Mouse (Mus musculus): ENCODE measurements around the gene Nrxn3. TPM values are rescaled to one million over a fixed set of nuclear protein-coding genes. Genes with fewer than 3 reads are reported as not detected.

The Nrxn3 gene
- polyA plus RNA-seq, 1 experiment from 2014 or later, result 94.1 TPM

DNA sequence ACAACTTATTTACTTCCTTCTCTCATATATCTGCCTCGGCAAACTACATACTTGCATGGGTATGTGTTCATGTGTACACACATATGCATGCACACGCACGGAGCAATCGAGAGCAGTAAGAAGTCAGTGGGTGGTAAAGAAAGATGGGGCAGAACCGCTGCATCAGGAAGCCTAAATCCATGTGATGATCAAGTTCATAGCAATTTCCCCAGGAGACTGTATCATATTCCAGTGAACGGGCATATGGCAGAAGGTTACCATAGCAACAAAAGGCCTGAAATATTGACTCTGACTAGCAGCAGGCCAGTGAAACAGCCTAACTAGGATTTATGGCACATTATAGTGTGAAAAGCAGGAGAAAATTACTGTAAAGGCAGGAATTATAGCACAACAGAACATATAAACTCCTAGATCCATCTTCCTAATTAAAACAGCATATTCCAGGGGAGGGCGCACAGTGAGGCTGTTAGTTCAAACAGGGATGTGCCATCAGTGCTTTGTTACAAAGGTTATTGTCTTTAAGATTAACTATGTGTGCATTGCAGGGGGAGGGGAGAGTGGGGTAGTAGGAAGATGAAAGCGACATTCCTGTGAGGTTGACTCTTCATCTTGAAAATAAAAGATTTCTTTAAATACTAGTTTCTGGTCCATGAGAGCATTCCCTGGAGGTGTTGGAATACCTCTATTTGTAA, 1195.6 kb downstream of the Nrxn3 start:
- no peak overlapping the region for H3K4me3 ChIP-seq
- peaks cover 8% of the 10 kb centered on the region for H3K4me1 ChIP-seq (replicated peaks)
- H3K27ac ChIP-seq (replicated peaks), result peak overlapping the region; percentile 39
- no peaks in the 10 kb centered on the region for H3K9me3 ChIP-seq
- ATAC-seq (ENCODE audit: low FRiP score, low read depth), result peak; percentile 85
- WGBS, result 38% methylated on average over 8 of the region's 8 CpGs
- H3K4me2 ChIP-seq, result no peak overlapping the region
- H3K27me3 ChIP-seq, result no peaks in the 10 kb centered on the region
- H3K9ac ChIP-seq, result no peak overlapping the region
- no peaks in the 10 kb centered on the region for H3K36me3 ChIP-seq

DNA sequence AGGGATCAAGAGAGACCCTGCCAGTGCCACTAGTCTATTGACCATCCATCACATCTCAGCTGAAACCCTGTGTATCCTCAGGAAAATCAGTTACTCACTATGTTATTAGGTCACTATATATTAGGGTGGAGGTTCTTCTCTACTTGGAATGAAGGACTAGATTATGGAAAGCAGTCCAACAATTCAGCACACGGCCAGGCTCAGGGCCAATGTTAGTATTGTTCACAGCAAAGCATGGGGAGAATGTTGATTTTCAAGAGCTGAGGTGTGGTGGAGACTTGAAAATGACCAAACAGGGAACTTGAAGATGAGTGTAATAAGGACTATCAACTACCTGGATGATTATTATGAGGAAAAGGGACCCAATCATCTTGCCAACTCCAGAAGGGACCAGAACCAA, 1209.7 kb downstream of the Nrxn3 start:
- no peak overlapping the region for H3K4me3 ChIP-seq
- no peak overlapping the region for H3K27ac ChIP-seq (replicated peaks)
- no peak overlapping the region for H3K9ac ChIP-seq
- H3K27me3 ChIP-seq, result no peaks in the 10 kb centered on the region
- H3K4me1 ChIP-seq (replicated peaks), result no peaks in the 10 kb centered on the region
- no peaks in the 10 kb centered on the region for H3K36me3 ChIP-seq
- ATAC-seq (ENCODE audit: low FRiP score, low read depth), result no peak
- no peaks in the 10 kb centered on the region for H3K9me3 ChIP-seq
- 86% methylated on average over 1 of the region's 1 CpGs for WGBS
- H3K4me2 ChIP-seq, result no peak overlapping the region

- Histone ChIP-seq H3K4me2 (no peak overlapping the region), H3K27ac (replicated peaks) (no peak overlapping the region), H3K9me3 (no peaks in the 10 kb centered on the region), H3K4me3 (no peak overlapping the region), H3K4me1 (replicated peaks) (no peaks in the 10 kb centered on the region), H3K36me3 (no peaks in the 10 kb centered on the region), H3K27me3 (no peaks in the 10 kb centered on the region), H3K9ac (no peak overlapping the region)
- ATAC-seq (ENCODE audit: low FRiP score, low read depth), result no peak
- WGBS, result 78% methylated on average over 5 of the region's 5 CpGs
Observed at GRCm38 (mm10) chr12:89933630-89934029, 1211.0 kb downstream of the Nrxn3 start.

- 91% methylated on average over 2 of the region's 2 CpGs for WGBS
- no peaks in the 10 kb centered on the region for H3K4me1 ChIP-seq (replicated peaks)
- no peak overlapping the region for H3K27ac ChIP-seq (replicated peaks)
- no peak overlapping the region for H3K4me3 ChIP-seq
- H3K36me3 ChIP-seq, result no peaks in the 10 kb centered on the region
- no peak overlapping the region for H3K9ac ChIP-seq
- no peaks in the 10 kb centered on the region for H3K27me3 ChIP-seq
- no peak overlapping the region for H3K4me2 ChIP-seq
- no peak for ATAC-seq (ENCODE audit: low FRiP score, low read depth)
- no peaks in the 10 kb centered on the region for H3K9me3 ChIP-seq
Observed at GRCm38 (mm10) chr12:89940746-89941145, 1218.1 kb downstream of the Nrxn3 start.

GRCm38 (mm10) chr12:89945911-89946502, 1223.3 kb downstream of the Nrxn3 start:
- H3K4me1 ChIP-seq (replicated peaks), result no peaks in the 10 kb centered on the region
- WGBS, result 85% methylated on average over 2 of the region's 2 CpGs
- H3K27me3 ChIP-seq, result no peaks in the 10 kb centered on the region
- H3K9me3 ChIP-seq, result no peaks in the 10 kb centered on the region
- H3K9ac ChIP-seq, result no peak overlapping the region
- no peak overlapping the region for H3K4me2 ChIP-seq
- ATAC-seq (ENCODE audit: low FRiP score, low read depth), result 0 out of 2 replicates have a peak, but pooled peaks have one; percentile 34
- no peak overlapping the region for H3K27ac ChIP-seq (replicated peaks)
- H3K4me3 ChIP-seq, result no peak overlapping the region
- no peaks in the 10 kb centered on the region for H3K36me3 ChIP-seq

DNA sequence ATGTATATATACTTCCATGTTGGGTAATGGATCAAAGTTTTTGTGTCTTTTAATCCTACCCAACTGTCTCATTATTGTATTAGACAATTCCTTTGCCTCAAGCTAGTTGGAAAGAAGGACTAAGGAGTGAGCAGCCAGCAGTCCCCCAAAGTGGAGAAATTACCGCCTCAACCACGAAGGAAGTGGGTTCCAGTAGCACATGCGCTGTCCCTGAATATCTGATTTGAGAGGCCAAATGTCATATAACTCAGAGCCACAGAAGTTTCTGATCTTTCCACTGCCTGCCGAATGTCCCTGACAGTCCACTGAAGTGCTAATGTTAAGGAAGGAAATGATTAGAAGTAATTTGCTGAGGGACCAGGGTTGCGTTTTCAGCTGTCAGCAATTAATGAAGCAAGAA, 1223.8 kb downstream of the Nrxn3 start:
- Histone ChIP-seq H3K9me3 (no peaks in the 10 kb centered on the region), H3K4me3 (no peak overlapping the region), H3K9ac (no peak overlapping the region), H3K27me3 (no peaks in the 10 kb centered on the region), H3K4me1 (replicated peaks) (no peaks in the 10 kb centered on the region), H3K27ac (replicated peaks) (no peak overlapping the region), H3K4me2 (no peak overlapping the region), H3K36me3 (no peaks in the 10 kb centered on the region)
- ATAC-seq (ENCODE audit: low FRiP score, low read depth), result no peak
- 68% methylated on average over 5 of the region's 5 CpGs for WGBS

GRCm38 (mm10) chr12:89953237-89953636, 1230.6 kb downstream of the Nrxn3 start:
- Histone ChIP-seq H3K36me3 (no peaks in the 10 kb centered on the region), H3K4me2 (no peak overlapping the region), H3K9ac (no peak overlapping the region), H3K4me1 (replicated peaks) (peaks cover 4% of the 10 kb centered on the region; the same call in 1 of the 2 replicates), H3K27me3 (no peaks in the 10 kb centered on the region), H3K4me3 (no peak overlapping the region), H3K9me3 (no peaks in the 10 kb centered on the region), H3K27ac (replicated peaks) (no peak overlapping the region)
- ATAC-seq (ENCODE audit: low FRiP score, low read depth), result no peak

DNA sequence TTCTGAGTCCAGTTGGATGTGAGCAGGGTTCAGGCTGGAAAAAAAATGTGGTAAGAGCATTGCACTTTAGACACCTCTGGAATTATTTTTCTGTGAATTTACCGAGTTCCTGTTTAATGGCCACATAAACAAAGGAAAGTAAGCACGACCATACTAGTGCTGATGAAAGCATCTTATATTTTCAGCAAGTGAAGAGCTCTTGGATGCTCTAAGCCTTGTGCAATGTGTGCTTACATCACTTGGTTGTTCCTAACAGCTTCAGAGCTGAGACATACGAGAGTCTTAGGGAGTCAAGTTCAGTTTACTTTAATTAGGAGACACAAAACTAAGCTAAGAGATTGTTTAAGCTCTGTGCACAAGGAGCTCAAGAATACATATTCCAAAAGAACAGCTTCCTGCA, 1231.0 kb downstream of the Nrxn3 start:
- H3K9ac ChIP-seq, result no peak overlapping the region
- no peak overlapping the region for H3K4me3 ChIP-seq
- no peak overlapping the region for H3K27ac ChIP-seq (replicated peaks)
- H3K4me1 ChIP-seq (replicated peaks), result peaks cover 4% of the 10 kb centered on the region; the same call in 1 of the 2 replicates
- H3K9me3 ChIP-seq, result no peaks in the 10 kb centered on the region
- WGBS, result 66% methylated on average over 3 of the region's 3 CpGs
- H3K27me3 ChIP-seq, result no peaks in the 10 kb centered on the region
- ATAC-seq (ENCODE audit: low FRiP score, low read depth), result no peak
- H3K36me3 ChIP-seq, result no peaks in the 10 kb centered on the region
- H3K4me2 ChIP-seq, result no peak overlapping the region

GRCm38 (mm10) chr12:89954441-89955070, 1231.9 kb downstream of the Nrxn3 start:
- Histone ChIP-seq H3K4me1 (replicated peaks) (peaks cover 4% of the 10 kb centered on the region; the same call in 1 of the 2 replicates), H3K9ac (no peak overlapping the region), H3K36me3 (no peaks in the 10 kb centered on the region), H3K27me3 (no peaks in the 10 kb centered on the region), H3K27ac (replicated peaks) (no peak overlapping the region), H3K9me3 (no peaks in the 10 kb centered on the region), H3K4me3 (no peak overlapping the region), H3K4me2 (no peak overlapping the region)
- 67% methylated on average over 5 of the region's 5 CpGs for WGBS
- peak; percentile 19; the same call in 1 of the 2 replicates for ATAC-seq (ENCODE audit: low FRiP score, low read depth)

DNA sequence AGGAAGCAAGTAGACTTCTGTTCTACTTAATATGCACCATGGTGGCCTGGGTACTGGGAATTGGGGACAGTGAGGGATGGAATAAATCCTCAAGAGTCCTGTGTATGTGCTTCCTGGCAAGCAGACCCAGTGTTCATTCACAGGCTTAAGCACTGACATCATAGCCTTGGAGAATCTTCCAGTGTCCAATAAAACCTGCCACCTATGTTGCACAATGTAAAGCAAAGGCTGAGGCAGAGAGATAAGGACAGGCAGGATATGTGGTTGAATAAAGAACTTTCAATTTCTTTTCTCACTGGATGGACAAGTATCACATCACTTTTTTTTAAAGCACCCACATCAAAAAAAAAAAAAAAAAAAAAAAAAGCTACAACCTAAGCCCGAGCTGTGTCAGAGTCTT, 1240.4 kb downstream of the Nrxn3 start:
- ATAC-seq (ENCODE audit: low FRiP score, low read depth), result no peak

DNA sequence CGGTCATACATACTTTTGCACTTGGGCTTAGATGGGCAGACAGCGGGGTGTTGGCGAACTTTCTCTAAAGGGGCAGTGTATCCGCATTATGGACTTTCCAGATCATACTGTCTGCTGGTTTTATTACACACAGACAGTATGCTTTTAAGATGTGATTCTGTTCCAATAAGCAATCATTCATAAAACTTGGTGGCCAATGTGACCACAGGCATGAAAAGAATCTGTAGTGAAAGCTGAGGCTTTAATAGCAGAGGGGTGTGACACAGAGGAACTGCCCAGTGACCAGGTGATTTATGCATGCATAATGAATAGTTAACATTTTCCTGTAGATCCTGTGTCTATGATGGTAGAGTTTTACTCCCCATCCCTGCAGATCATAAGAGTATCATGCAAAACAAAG, 1254.0 kb downstream of the Nrxn3 start:
- no peaks in the 10 kb centered on the region for H3K27me3 ChIP-seq
- no peak overlapping the region for H3K27ac ChIP-seq (replicated peaks)
- H3K9ac ChIP-seq, result no peak overlapping the region
- no peak overlapping the region for H3K4me3 ChIP-seq
- no peaks in the 10 kb centered on the region for H3K9me3 ChIP-seq
- no peak for ATAC-seq (ENCODE audit: low FRiP score, low read depth)
- H3K4me1 ChIP-seq (replicated peaks), result no peaks in the 10 kb centered on the region
- no peaks in the 10 kb centered on the region for H3K36me3 ChIP-seq
- no peak overlapping the region for H3K4me2 ChIP-seq
- 97% methylated on average over 4 of the region's 4 CpGs for WGBS

More for the DNA sequence above, 1240.4 kb downstream of the Nrxn3 start:
- no peak overlapping the region for H3K4me2 ChIP-seq
- H3K27ac ChIP-seq (replicated peaks), result no peak overlapping the region
- no peaks in the 10 kb centered on the region for H3K4me1 ChIP-seq (replicated peaks)
- 64% methylated on average over 1 of the region's 1 CpGs for WGBS
- H3K9me3 ChIP-seq, result no peaks in the 10 kb centered on the region
- no peaks in the 10 kb centered on the region for H3K27me3 ChIP-seq
- no peak overlapping the region for H3K4me3 ChIP-seq
- H3K36me3 ChIP-seq, result no peaks in the 10 kb centered on the region
- no peak overlapping the region for H3K9ac ChIP-seq

- no peak overlapping the region for H3K27ac ChIP-seq (replicated peaks)
- no peaks in the 10 kb centered on the region for H3K9me3 ChIP-seq
- H3K4me2 ChIP-seq, result no peak overlapping the region
- H3K4me3 ChIP-seq, result no peak overlapping the region
- H3K9ac ChIP-seq, result no peak overlapping the region
- ATAC-seq (ENCODE audit: low FRiP score, low read depth), result no peak
- no peaks in the 10 kb centered on the region for H3K4me1 ChIP-seq (replicated peaks)
- no peaks in the 10 kb centered on the region for H3K27me3 ChIP-seq
- WGBS, result 81% methylated on average over 5 of the region's 5 CpGs
- no peaks in the 10 kb centered on the region for H3K36me3 ChIP-seq
Observed at GRCm38 (mm10) chr12:89977479-89977878, 1254.8 kb downstream of the Nrxn3 start.
